Comparison of ENCODE assay signal across 8 mouse cellular contexts in genomic region chr11:102319941-102320685, GRCm38 (mm10). TPM values are rescaled to one million over a fixed set of nuclear protein-coding genes. Genes with fewer than 3 reads are reported as not detected.
DNase-seq lines count a peak whose midpoint lies in the region; ATAC-seq and TF ChIP-seq lines count a peak whose summit lies in the region.

No protein-coding gene starts in this region.

- under 1% methylated on average over 38 of the region's 38 CpGs for WGBS in forebrain, embryonic 15.5 days
- WGBS in liver, embryonic 16.5 days (ENCODE audit: insufficient replicate concordance) = 1% methylated on average over 38 of the region's 38 CpGs
- under 1% methylated on average over 38 of the region's 38 CpGs for WGBS in neural tube, embryonic 12.5 days
- 1% methylated on average over 38 of the region's 38 CpGs for WGBS in stomach, postnatal 0 days

- H3K9ac ChIP-seq in forebrain, embryonic 15.5 days (replicated peaks) = peak overlapping the region; percentile 99
- H3K9ac ChIP-seq in liver, embryonic 16.5 days (ENCODE audit: low read depth, low read length) = peak overlapping the region; percentile 100
- peak overlapping the region; percentile 100 for H3K9ac ChIP-seq in neural tube, embryonic 12.5 days
- H3K9ac ChIP-seq in stomach, postnatal 0 days (ENCODE audit: low read length) = peak overlapping the region; percentile 99

- no peak for TF ChIP-seq CTCF in stomach, postnatal 0 days (IDR thresholded peaks at IDR 0.05; ENCODE audit: low read depth)

- TF ChIP-seq EP300 in stomach, postnatal 0 days (optimal IDR thresholded peaks at IDR 0.05) = no peak

- no peaks in the 10 kb centered on the region for H3K27me3 ChIP-seq in forebrain, embryonic 15.5 days
- peaks cover 15% of the 10 kb centered on the region for H3K27me3 ChIP-seq in liver, embryonic 16.5 days (ENCODE audit: control insufficient read depth, insufficient read depth, low read depth, low read length)
- no peaks in the 10 kb centered on the region for H3K27me3 ChIP-seq in neural tube, embryonic 12.5 days (replicated peaks)
- H3K27me3 ChIP-seq in stomach, postnatal 0 days (ENCODE audit: control insufficient read depth, insufficient read depth, low read length) = no peaks in the 10 kb centered on the region

- ATAC-seq in forebrain, embryonic 15.5 days (replicated peaks) = peak; percentile 65
- ATAC-seq in liver, embryonic 16.5 days (ENCODE audit: low read depth) = peak; percentile 8; the same call in 1 of the 2 replicates
- ATAC-seq in neural tube, embryonic 12.5 days (ENCODE audit: low FRiP score, low read depth) = 0 out of 2 replicates have a peak, but pooled peaks have one; percentile 23
- no peak for ATAC-seq in stomach, postnatal 0 days (ENCODE audit: low FRiP score, low TSS enrichment)

- H3K27ac ChIP-seq in forebrain, embryonic 15.5 days (replicated peaks) = peak overlapping the region; percentile 100
- H3K27ac ChIP-seq in liver, embryonic 16.5 days (ENCODE audit: low read length) = peak overlapping the region; percentile 98
- H3K27ac ChIP-seq in neural tube, embryonic 12.5 days = peak overlapping the region; percentile 99
- H3K27ac ChIP-seq in stomach, postnatal 0 days (replicated peaks) = peak overlapping the region; percentile 99

- peak overlapping the region; percentile 95 for H3K4me3 ChIP-seq in forebrain, embryonic 15.5 days
- peak overlapping the region; percentile 99 for H3K4me3 ChIP-seq in liver, embryonic 16.5 days (ENCODE audit: low read depth, low read length)
- H3K4me3 ChIP-seq in neural tube, embryonic 12.5 days = peak overlapping the region; percentile 100
- peak overlapping the region; percentile 94 for H3K4me3 ChIP-seq in stomach, postnatal 0 days (ENCODE audit: low read depth, low read length)

- intact Hi-C loops in heart, postnatal 14 days (cut with DNase I) = loop anchor here (1.0 to 10.0 kb wide), 3 partner anchors 15 to 235 kb away; partner anchors contain the start of genes Gpatch8 and Slc25a39

- peaks cover 24% of the 10 kb centered on the region for H3K4me1 ChIP-seq in forebrain, embryonic 15.5 days
- H3K4me1 ChIP-seq in liver, embryonic 16.5 days (ENCODE audit: control insufficient read depth, low read depth, low read length) = peaks cover 26% of the 10 kb centered on the region
- peaks cover 24% of the 10 kb centered on the region for H3K4me1 ChIP-seq in neural tube, embryonic 12.5 days
- peaks cover 7% of the 10 kb centered on the region for H3K4me1 ChIP-seq in stomach, postnatal 0 days (replicated peaks; ENCODE audit: control insufficient read depth, insufficient read depth)

- H3K9me3 ChIP-seq in forebrain, embryonic 15.5 days = no peaks in the 10 kb centered on the region
- H3K9me3 ChIP-seq in liver, embryonic 16.5 days (replicated peaks; ENCODE audit: control insufficient read depth, low read length) = no peaks in the 10 kb centered on the region
- no peaks in the 10 kb centered on the region for H3K9me3 ChIP-seq in neural tube, embryonic 12.5 days
- H3K9me3 ChIP-seq in stomach, postnatal 0 days (ENCODE audit: control insufficient read depth, low read length) = no peaks in the 10 kb centered on the region

- DNase-seq in ES-CJ7 (ENCODE audit: low read depth, low spot score) = peak; percentile 75
- DNase-seq in cerebellum, adult 11-12 months = peak; percentile 94
- peak; percentile 84 to 85 for DNase-seq in heart, postnatal 14 days
- DNase-seq in layer of hippocampus, adult 11-12 months (ENCODE audit: low spot score) = peak; percentile 90
- peak; percentile 85 for DNase-seq in stomach, postnatal 0 days (ENCODE audit: low spot score)

- peaks cover 3% of the 10 kb centered on the region; the same call in 1 of the 2 replicates for H3K36me3 ChIP-seq in forebrain, embryonic 15.5 days
- peaks cover 2% of the 10 kb centered on the region for H3K36me3 ChIP-seq in liver, embryonic 16.5 days (ENCODE audit: control insufficient read depth, insufficient read depth)
- no peaks in the 10 kb centered on the region for H3K36me3 ChIP-seq in neural tube, embryonic 12.5 days
- no peaks in the 10 kb centered on the region; the same call in 1 of the 2 replicates for H3K36me3 ChIP-seq in stomach, postnatal 0 days (ENCODE audit: control insufficient read depth, insufficient read depth, low read length)

- H3K4me2 ChIP-seq in forebrain, embryonic 15.5 days (replicated peaks) = peak overlapping the region; percentile 88
- peak overlapping the region; percentile 100 for H3K4me2 ChIP-seq in liver, embryonic 16.5 days (ENCODE audit: low read depth, low read length)
- H3K4me2 ChIP-seq in neural tube, embryonic 12.5 days (replicated peaks) = peak overlapping the region; percentile 72
- peak overlapping the region; percentile 88 for H3K4me2 ChIP-seq in stomach, postnatal 0 days (replicated peaks; ENCODE audit: low read depth)

RNA-seq across cellular contexts. Expression of gene Ubtf, which starts 0.6 kb away (rescaled TPM):
- polyA plus RNA-seq in forebrain, embryonic 15.5 days (2015; fragmentation: Nextera tagmentation; extraction: Ambion mirVana) = 105 and 107 TPM in 2 replicates
- 10 to 100 TPM; 60.1 to 69.7 TPM for total RNA-seq in heart, postnatal 14 days (2021)
- polyA plus RNA-seq in liver, embryonic 16.5 days (2015; fragmentation: Nextera tagmentation; extraction: Ambion mirVana) = 44.5 and 46.4 TPM in 2 replicates
- polyA plus RNA-seq in neural tube, embryonic 12.5 days (2016; fragmentation: Nextera tagmentation; extraction: Ambion mirVana) = 98.7 and 101 TPM in 2 replicates
- 46.6 and 46.7 TPM in 2 replicates for polyA plus RNA-seq in stomach, postnatal 0 days (2015; fragmentation: Nextera tagmentation; extraction: Ambion mirVana)

RNA-seq across cellular contexts. Expression of gene Atxn7l3, which starts 23.7 kb away (rescaled TPM):
- polyA plus RNA-seq in forebrain, embryonic 15.5 days (2015; fragmentation: Nextera tagmentation; extraction: Ambion mirVana) = 27.6 and 29.5 TPM in 2 replicates
- 10 to 100 TPM; 26.5 to 29.5 TPM for total RNA-seq in heart, postnatal 14 days (2021)
- 3.0 and 3.2 TPM in 2 replicates for polyA plus RNA-seq in liver, embryonic 16.5 days (2015; fragmentation: Nextera tagmentation; extraction: Ambion mirVana)
- 27.5 and 27.6 TPM in 2 replicates for polyA plus RNA-seq in neural tube, embryonic 12.5 days (2016; fragmentation: Nextera tagmentation; extraction: Ambion mirVana)
- 6.9 and 7.3 TPM in 2 replicates for polyA plus RNA-seq in stomach, postnatal 0 days (2015; fragmentation: Nextera tagmentation; extraction: Ambion mirVana)

RNA-seq across cellular contexts. Expression of gene Tmub2, which starts 35.4 kb away (rescaled TPM):
- polyA plus RNA-seq in forebrain, embryonic 15.5 days (2015; fragmentation: Nextera tagmentation; extraction: Ambion mirVana) = 73.1 and 73.4 TPM in 2 replicates
- 10 to 100 TPM; 26.6 TPM for total RNA-seq in heart, postnatal 14 days (2021)
- 26.7 and 28.5 TPM in 2 replicates for polyA plus RNA-seq in liver, embryonic 16.5 days (2015; fragmentation: Nextera tagmentation; extraction: Ambion mirVana)
- 71.3 and 75.6 TPM in 2 replicates for polyA plus RNA-seq in neural tube, embryonic 12.5 days (2016; fragmentation: Nextera tagmentation; extraction: Ambion mirVana)
- 30.3 and 31.3 TPM in 2 replicates for polyA plus RNA-seq in stomach, postnatal 0 days (2015; fragmentation: Nextera tagmentation; extraction: Ambion mirVana)

RNA-seq across cellular contexts. Expression of gene Slc4a1, which starts 45.9 kb away (rescaled TPM):
- 1.9 and 2.6 TPM in 2 replicates for polyA plus RNA-seq in forebrain, embryonic 15.5 days (2015; fragmentation: Nextera tagmentation; extraction: Ambion mirVana)
- 10 to 100 TPM; 22.7 to 23.0 TPM for total RNA-seq in heart, postnatal 14 days (2021)
- 1,073 and 1,144 TPM in 2 replicates for polyA plus RNA-seq in liver, embryonic 16.5 days (2015; fragmentation: Nextera tagmentation; extraction: Ambion mirVana)
- 18.8 and 23.6 TPM in 2 replicates for polyA plus RNA-seq in neural tube, embryonic 12.5 days (2016; fragmentation: Nextera tagmentation; extraction: Ambion mirVana)
- polyA plus RNA-seq in stomach, postnatal 0 days (2015; fragmentation: Nextera tagmentation; extraction: Ambion mirVana) = 0.72 and 1.1 TPM in 2 replicates

RNA-seq across cellular contexts. Expression of gene Asb16, which starts 51.6 kb away (rescaled TPM):
- polyA plus RNA-seq in forebrain, embryonic 15.5 days (2015; fragmentation: Nextera tagmentation; extraction: Ambion mirVana) = not detected in 2 replicates
- total RNA-seq in heart, postnatal 14 days (2021) = under 1 TPM; 0.61 to 0.62 TPM
- polyA plus RNA-seq in liver, embryonic 16.5 days (2015; fragmentation: Nextera tagmentation; extraction: Ambion mirVana) = 0.04 TPM in 1 of 2 replicates, not detected in the other
- not detected in 2 replicates for polyA plus RNA-seq in neural tube, embryonic 12.5 days (2016; fragmentation: Nextera tagmentation; extraction: Ambion mirVana)
- 0.04 TPM in 1 of 2 replicates, not detected in the other for polyA plus RNA-seq in stomach, postnatal 0 days (2015; fragmentation: Nextera tagmentation; extraction: Ambion mirVana)
